Mouse (Mus musculus) layer of hippocampus, adult 8-10 months (tissue): ENCODE results near the gene Bri3. TPM values are rescaled to one million over a fixed set of nuclear protein-coding genes. Genes with fewer than 3 reads are reported as not detected.

ENCODE experiments used
- DNase-seq, 2 experiments: peaks; one replicate each; pipeline ENCODE4 v3.0.0; 2022; ENCODE audit warnings: low spot score in 2 of 2
- total RNA-seq, 4 experiments: library from RNA; stranded (reverse); gene quantifications; 2 replicates each; pipeline ENCODE4 v1.2.4; 2022

The Bri3 gene
- total RNA-seq, 4 experiments from 2014 or later = 55.7 to 78.1 (median 67.5) TPM

GRCm38 (mm10) chr5:144261309-144261708 lies 17.1 kb downstream of the Bri3 start:
- DNase-seq = no peak

- no peak for DNase-seq
These were observed 17.6 kb downstream of the Bri3 start for GRCm38 (mm10) chr5:144261829-144262228.

GRCm38 (mm10) chr5:144263082-144263481 lies 18.8 kb downstream of the Bri3 start:
- no peak for DNase-seq

- no peak for DNase-seq
These were observed 19.3 kb downstream of the Bri3 start for GRCm38 (mm10) chr5:144263496-144263895.

GRCm38 (mm10) chr5:144267535-144268241 lies 23.5 kb downstream of the Bri3 start:
- DNase-seq = no peak

- DNase-seq = no peak
These were observed 25.7 kb downstream of the Bri3 start for GRCm38 (mm10) chr5:144269926-144270325.

GRCm38 (mm10) chr5:144270420-144270819 lies 26.2 kb downstream of the Bri3 start:
- DNase-seq = no peak

GRCm38 (mm10) chr5:144271118-144271517 lies 26.9 kb downstream of the Bri3 start:
- DNase-seq = no peak

GRCm38 (mm10) chr5:144271772-144272171 lies 27.5 kb downstream of the Bri3 start:
- no peak for DNase-seq

GRCm38 (mm10) chr5:144274904-144275303 lies 30.7 kb downstream of the Bri3 start:
- DNase-seq = no peak

- DNase-seq = no peak
These were observed 32.8 kb downstream of the Bri3 start for GRCm38 (mm10) chr5:144276898-144277630.

GRCm38 (mm10) chr5:144278374-144278960 lies 34.2 kb downstream of the Bri3 start:
- DNase-seq = no peak

GRCm38 (mm10) chr5:144279081-144279541 lies 34.9 kb downstream of the Bri3 start:
- DNase-seq = no peak

- no peak for DNase-seq
These were observed 35.7 kb downstream of the Bri3 start for GRCm38 (mm10) chr5:144279926-144280325.

GRCm38 (mm10) chr5:144282470-144283260 lies 38.4 kb downstream of the Bri3 start:
- no peak for DNase-seq

GRCm38 (mm10) chr5:144283551-144284031 lies 39.4 kb downstream of the Bri3 start:
- no peak for DNase-seq

- DNase-seq = no peak
These were observed 40.4 kb downstream of the Bri3 start for GRCm38 (mm10) chr5:144284599-144284998.

GRCm38 (mm10) chr5:144286591-144287266 lies 42.5 kb downstream of the Bri3 start:
- DNase-seq = no peak

- DNase-seq = no peak
These were observed 43.1 kb downstream of the Bri3 start for GRCm38 (mm10) chr5:144287267-144287820.

- no peak for DNase-seq
These were observed 44.2 kb downstream of the Bri3 start for GRCm38 (mm10) chr5:144288391-144288790.
